Mouse (Mus musculus): ENCODE data around the gene Abr.

Abr gene

GRCm38 (mm10) chr11:76622152-76622565 lies at the start of gene Abr:
Abr (minus strand) TSS chr11:76622314.
- DNase-seq, result peak; percentile 68

GRCm38 (mm10) chr11:76667807-76668206 lies 45.7 kb upstream of the Abr start:
- no peak for DNase-seq

- peak; percentile 24 for DNase-seq
Observed at GRCm38 (mm10) chr11:76666002-76666649, 44.0 kb upstream of the Abr start.

- no peak for DNase-seq
Observed at GRCm38 (mm10) chr11:76661790-76662468, 39.8 kb upstream of the Abr start.

GRCm38 (mm10) chr11:76659138-76659930 lies 37.2 kb upstream of the Abr start:
- no peak for DNase-seq

- DNase-seq, result no peak
Observed at GRCm38 (mm10) chr11:76657450-76657970, 35.4 kb upstream of the Abr start.

GRCm38 (mm10) chr11:76655106-76655505 lies 33.0 kb upstream of the Abr start:
- DNase-seq, result peak; percentile 72

- DNase-seq, result no peak
Observed at GRCm38 (mm10) chr11:76652838-76653334, 30.8 kb upstream of the Abr start.

GRCm38 (mm10) chr11:76650862-76651560 lies 28.9 kb upstream of the Abr start:
- no peak for DNase-seq

- DNase-seq, result peak; percentile 84
Observed at GRCm38 (mm10) chr11:76647500-76647899, 25.4 kb upstream of the Abr start.

- DNase-seq, result no peak
Observed at GRCm38 (mm10) chr11:76647062-76647461, 24.9 kb upstream of the Abr start.

GRCm38 (mm10) chr11:76645955-76646354 lies 23.8 kb upstream of the Abr start:
- peak; percentile 95 for DNase-seq

- DNase-seq, result no peak
Observed at GRCm38 (mm10) chr11:76645036-76645435, 22.9 kb upstream of the Abr start.

- no peak for DNase-seq
Observed at GRCm38 (mm10) chr11:76644257-76644656, 22.1 kb upstream of the Abr start.

GRCm38 (mm10) chr11:76640231-76640630 lies 18.1 kb upstream of the Abr start:
- DNase-seq, result no peak

- no peak for DNase-seq
Observed at GRCm38 (mm10) chr11:76639269-76639985, 17.3 kb upstream of the Abr start.

- no peak for DNase-seq
Observed at GRCm38 (mm10) chr11:76630487-76630886, 8.4 kb upstream of the Abr start.

- DNase-seq, result no peak
Observed at GRCm38 (mm10) chr11:76630023-76630422, 7.9 kb upstream of the Abr start.

GRCm38 (mm10) chr11:76628613-76629012 lies 6.5 kb upstream of the Abr start:
- DNase-seq, result no peak

GRCm38 (mm10) chr11:76624881-76625280 lies 2.8 kb upstream of the Abr start:
- DNase-seq, result no peak

GRCm38 (mm10) chr11:76624071-76624470 lies 2.0 kb upstream of the Abr start:
- DNase-seq, result no peak
